Mouse (Mus musculus): ENCODE results near the gene Ppp1r2.
"Not testable (repeated sequence)": the region's sequence is repeated elsewhere in the genome, so short reads cannot be mapped to it uniquely, and the experiment has no call there.

Gene Ppp1r2

DNA sequence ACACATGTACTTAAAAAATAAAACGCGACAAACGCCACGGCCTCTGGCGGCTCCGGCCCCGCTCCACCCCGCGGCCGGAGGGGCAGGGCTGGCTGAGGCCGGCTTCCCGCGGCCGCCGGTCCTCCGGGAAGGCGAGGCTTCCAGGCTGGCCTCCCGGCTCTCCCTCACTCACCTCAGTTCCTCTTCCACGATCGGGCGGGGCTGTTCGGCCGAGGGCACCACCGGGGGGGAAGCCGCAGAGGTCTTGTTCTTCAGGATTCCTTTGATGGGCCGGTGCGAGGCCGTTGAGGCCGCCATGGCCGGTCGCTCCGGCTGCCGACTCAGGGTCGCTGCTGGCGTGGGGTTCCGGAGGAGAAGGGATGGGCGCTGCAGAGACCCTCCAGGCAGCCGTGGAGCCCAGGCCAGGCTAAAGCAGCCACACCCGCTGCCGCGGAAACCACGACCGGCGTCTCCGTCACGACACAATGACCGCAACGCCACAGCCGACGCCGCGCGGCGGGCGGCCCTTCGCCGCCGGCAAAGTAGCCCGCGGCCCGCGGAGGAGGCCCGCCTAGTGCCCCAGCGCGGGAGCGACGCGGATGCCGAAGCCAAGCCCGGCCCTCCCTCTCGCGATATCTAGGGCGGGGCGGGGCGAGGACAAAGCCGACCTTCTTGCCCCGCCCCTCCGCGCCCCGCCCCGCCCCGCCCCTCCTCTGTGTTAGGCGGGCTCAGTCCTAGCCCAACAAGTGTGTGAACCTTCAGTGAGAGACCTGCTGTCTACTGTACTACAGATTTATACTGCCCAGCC, at the start of gene Ppp1r2:
TSS of gene Ppp1r2 (minus strand) at position 604 of the 787 bp plus-strand sequence.
- in situ Hi-C loops (cut with MboI, MseI), result no loop called here

DNA sequence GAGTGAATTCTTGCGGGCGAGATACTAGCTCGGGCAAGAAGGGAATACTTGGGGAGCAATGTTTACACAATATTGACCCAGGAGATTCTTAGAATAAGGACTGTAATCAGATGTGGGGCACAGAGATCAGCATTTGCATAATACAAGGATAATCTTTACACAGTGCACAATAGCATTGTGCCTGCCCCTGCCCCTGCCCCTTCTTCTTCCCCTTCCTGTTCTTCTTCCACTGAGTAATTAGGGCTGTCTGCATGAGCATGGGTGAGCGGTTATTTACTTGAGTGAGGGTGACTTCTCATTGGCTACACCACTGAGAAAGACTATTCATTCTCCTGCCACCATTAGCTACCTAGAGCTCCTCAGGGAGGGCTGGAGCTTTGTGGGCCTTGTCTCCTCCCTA, 46.4 kb upstream of the Ppp1r2 start:
- in situ Hi-C loops (cut with MboI, MseI), result loop anchor here (10.0 kb wide), 1 partner anchor 477 kb away; no protein-coding TSS in a partner anchor

DNA sequence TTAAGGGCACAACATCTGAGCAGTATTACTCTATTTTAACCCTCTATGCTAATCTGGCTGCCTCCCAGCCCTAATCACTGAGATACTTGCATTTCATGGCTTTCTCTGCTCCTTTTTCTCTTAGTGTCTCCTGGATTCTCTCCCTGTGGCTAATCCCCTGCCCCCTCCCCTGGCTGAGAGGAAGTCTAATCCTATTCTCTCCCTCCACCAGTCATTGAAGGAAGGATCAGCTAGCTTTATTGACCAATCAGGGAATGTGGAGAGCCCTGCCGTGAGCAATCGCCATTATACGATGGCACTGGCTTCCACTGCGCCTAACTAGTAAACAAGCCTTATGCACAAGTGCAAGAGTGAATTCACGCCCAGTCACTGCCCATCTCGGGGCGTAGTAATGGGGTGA, 45.9 kb upstream of the Ppp1r2 start:
- in situ Hi-C loops (cut with MboI, MseI), result loop anchor here (10.0 kb wide), 1 partner anchor 476 kb away; no protein-coding TSS in a partner anchor

DNA sequence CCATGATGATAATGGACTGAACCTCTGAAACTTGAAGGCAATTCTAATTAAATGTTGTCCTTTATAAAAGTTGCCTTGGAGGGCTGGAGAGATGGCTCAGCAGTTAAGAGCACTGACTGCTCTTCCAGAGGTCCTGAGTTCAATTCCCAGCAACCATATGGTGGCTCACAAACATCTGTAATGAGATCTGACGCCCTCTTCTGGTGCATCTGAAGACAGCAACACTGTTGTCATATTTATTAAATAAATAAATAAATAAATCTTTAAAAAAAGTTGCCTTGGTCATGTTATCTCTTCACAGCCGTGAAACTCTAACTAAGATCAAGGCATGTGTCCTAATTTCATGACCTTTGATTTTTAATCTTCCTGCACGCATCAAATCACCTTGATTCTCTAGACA, 44.6 kb upstream of the Ppp1r2 start:
- in situ Hi-C loops (cut with MboI, MseI), result loop anchor here (10.0 kb wide), 1 partner anchor 475 kb away; no protein-coding TSS in a partner anchor

- in situ Hi-C loops (cut with MboI, MseI), result no loop called here
These were observed 44.2 kb upstream of the Ppp1r2 start for GRCm38 (mm10) chr16:31319316-31319715.

DNA sequence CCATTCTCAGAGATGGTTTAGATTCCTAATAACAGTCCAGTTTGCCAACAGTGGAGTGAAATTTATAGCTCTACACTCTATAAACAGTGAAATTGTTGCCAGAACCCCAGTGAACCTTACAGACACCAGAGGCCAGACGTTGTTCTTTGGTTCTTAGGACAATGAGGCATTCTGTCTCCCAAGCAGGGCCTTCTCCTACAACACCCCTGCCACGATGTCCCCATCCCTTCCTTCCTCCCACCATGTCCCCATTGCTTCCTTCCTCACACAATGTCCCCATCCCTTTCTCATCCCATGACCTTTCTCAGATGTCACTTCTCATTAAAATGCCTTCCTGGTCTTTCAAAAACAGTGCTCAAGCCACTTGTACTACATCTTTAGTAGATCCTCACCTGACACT, 43.3 kb upstream of the Ppp1r2 start:
- in situ Hi-C loops (cut with MboI, MseI), result no loop called here

- in situ Hi-C loops (cut with MboI, MseI), result not testable (repeated sequence)
These were observed 41.4 kb upstream of the Ppp1r2 start for GRCm38 (mm10) chr16:31316246-31317143.

GRCm38 (mm10) chr16:31315294-31315693, 40.2 kb upstream of the Ppp1r2 start:
- in situ Hi-C loops (cut with MboI, MseI), result no loop called here

- in situ Hi-C loops (cut with MboI, MseI), result no loop called here
These were observed 39.6 kb upstream of the Ppp1r2 start, which contains the start of gene Apod for GRCm38 (mm10) chr16:31314497-31315233. TSS of gene Apod (minus strand) at chr16:31314808.

GRCm38 (mm10) chr16:31313611-31314010, 38.5 kb upstream of the Ppp1r2 start:
- in situ Hi-C loops (cut with MboI, MseI), result no loop called here

DNA sequence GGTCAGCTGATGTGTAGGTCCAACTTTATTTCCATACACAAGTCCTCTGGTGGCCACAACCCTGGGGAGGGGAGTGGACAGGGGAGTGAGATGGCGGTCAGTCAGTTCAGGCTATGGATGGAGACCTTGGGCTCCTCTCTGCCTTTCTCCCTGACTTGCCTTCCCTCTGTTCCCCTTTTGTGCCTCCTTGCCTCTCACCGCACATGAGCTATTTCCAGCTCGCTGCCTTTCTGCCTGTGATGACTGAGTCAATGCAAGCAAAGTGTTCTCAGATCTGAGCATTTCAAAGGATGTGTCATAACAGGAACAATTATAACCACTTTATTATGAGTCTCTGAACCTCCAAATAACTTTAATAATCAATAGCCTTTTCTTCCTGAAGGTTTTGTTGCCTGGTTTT, 37.2 kb upstream of the Ppp1r2 start:
- in situ Hi-C loops (cut with MboI, MseI), result no loop called here

DNA sequence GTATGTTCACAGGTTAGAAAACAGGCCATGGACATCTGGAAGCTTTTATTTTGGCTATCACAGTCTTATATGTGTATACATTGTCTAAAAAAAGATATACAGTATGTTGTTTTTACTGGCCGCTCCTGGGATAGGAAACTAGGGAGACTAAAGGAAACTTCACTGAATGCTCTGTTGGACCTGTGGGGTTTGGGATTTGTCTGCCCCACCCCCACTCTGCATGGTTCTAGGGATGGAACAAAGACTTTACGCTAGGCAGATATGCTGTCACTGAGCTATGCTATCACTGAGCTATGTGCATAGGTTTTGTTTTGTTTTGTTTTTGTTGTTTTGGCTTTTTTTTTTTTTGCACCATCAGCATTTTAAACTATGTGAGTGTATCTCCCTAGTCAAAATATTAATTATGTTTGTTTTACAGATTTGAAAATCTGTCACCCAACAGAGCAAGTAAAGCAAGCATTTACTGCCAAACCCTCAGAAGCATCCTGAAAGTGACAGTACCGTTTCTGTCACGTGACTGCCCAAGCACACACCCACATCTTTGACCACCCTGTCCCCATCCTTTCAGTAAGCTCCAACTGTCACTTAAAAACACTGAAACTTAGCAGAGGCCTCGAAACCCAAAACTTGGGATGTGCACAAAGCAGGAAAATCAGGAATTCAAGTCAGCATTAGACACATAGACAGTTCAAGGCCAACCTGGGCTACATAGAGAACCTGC, 30.3 kb upstream of the Ppp1r2 start:
- in situ Hi-C loops (cut with MboI, MseI), result loop anchor here (10.0 kb wide), 1 partner anchor 161 kb away; no protein-coding TSS in a partner anchor

DNA sequence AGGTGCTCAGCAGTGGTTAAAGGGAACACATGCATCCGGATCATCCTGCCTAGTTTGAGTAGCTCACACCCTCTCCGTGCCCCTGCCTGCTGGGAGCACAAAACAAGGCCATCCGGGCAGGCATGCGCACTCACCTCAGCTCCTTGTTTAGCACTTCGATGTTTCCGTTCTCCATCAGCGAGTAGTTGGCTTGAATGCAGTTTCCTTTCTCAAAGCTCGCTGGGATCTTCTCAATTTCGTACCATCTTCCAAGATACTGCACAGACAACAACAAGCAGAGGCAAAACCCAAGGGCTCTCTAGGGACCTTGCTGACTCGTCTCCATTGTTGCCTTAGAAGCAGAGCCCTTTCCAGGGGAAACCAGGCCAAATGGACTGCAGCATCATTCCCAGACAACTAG, 28.2 kb upstream of the Ppp1r2 start:
- in situ Hi-C loops (cut with MboI, MseI), result loop anchor here (10.0 kb wide), 1 partner anchor 158 kb away; no protein-coding TSS in a partner anchor

DNA sequence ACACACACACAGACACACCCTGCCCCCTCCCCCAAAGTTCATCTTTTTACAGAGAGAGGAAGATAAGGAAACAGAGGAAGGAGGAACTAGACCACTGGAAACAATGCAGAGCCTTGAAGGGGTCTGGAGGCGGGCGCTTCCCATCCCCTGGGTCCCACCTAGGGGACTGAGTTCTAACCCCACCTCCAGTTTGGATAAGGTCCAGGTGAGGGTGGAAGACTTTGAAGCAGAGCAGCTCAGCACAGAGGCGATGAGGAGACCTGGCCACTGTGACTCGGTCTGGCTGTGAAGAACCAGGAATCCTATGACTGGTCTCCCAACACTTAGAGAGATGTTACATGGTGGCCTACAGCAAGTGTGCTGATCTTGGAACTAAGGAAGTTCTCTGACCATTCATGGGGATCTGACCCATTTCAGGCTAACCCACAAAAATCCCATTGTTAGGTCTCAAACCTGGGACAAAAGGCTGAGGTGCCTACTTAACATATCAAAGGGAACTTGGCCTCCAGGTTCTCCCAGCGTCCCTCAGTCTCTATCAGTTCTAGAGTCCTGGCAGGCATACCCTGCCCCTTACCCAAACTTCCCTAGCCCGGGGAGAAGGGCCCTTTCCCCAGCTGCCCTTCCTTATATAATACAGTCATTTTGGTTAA, 25.9 kb upstream of the Ppp1r2 start:
- in situ Hi-C loops (cut with MboI, MseI), result loop anchor here (10.0 kb wide), 1 partner anchor 156 kb away; no protein-coding TSS in a partner anchor

DNA sequence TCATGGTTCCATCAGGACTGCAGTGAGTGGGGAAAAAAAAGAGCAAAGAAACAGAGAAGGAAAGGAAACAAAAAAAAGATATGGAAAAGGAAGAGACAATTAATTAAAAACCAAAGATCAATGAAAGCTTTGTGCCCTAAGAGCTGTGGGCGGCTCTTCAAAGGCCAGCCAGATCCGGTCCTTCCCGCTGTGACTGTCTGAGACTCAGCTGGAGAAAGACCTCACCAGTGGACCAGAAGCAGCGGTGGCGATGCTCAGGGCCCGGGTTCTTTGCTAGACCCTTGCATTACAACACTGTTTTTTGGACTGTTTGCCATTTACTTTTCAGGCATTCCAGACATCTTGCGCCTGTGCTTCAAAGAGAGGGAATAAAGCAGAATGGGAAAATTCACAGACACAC, 25.4 kb upstream of the Ppp1r2 start:
- in situ Hi-C loops (cut with MboI, MseI), result loop anchor here (10.0 kb wide), 1 partner anchor 156 kb away; no protein-coding TSS in a partner anchor

GRCm38 (mm10) chr16:31299960-31300353, 24.9 kb upstream of the Ppp1r2 start:
- in situ Hi-C loops (cut with MboI, MseI), result loop anchor here (10.0 kb wide), 1 partner anchor 155 kb away; no protein-coding TSS in a partner anchor

DNA sequence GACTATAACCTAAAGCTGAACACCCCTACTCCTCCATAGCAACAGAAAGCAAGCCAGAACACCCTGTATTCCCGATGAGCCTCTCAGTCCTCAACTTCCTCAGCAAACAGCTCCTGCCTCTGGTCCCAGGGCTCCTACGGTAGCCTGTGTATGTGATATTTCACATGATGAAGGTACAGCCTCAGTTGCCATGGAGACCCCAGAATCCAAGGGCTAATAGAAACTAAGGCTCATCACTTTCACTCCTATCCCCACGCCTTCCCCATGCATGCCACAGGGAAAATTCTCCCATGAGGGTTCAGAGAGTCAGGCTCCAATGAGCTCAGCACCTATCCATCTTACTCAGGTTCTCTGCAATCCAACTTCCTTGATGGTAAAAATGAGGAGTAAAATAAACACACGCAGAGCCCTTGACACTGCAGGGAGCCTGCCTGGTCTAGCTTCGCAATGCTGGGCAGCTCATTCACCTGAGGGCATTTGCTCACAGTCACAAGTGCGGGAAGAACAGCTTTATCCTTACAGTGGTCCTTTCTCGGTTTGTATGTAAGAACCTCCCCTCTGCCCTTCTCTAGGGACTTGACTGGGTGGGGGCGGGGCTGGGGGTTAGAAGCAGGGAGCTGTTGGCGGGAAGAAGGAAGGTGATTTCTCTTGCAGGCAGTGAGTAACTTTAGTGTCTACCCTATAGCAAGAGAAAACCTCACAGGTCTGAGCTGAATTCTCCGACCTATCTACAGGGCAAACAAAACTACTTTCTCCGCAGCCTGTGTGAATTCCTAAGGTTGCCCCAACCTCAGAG, 24.3 kb upstream of the Ppp1r2 start:
- in situ Hi-C loops (cut with MboI, MseI), result no loop called here

DNA sequence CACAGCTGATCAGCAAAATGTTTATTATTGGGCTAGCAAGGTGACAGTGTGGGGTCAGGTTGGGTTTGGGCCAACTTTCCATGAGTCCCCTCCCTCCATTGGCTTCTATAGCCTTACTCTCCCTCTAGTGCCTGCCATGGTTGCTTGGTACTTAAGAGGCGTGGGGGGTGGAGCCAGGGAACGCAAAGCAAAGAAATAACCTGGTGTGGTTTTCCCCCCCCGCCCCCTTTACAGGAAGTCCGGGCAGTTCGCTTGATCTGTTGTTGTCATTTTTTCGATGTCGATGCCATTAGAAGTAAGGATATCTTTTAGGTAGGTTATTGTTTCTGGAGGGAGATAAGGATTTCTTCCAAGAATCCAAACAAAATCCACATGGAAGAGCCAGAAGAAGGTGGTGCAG, 22.0 kb upstream of the Ppp1r2 start:
- in situ Hi-C loops (cut with MboI, MseI), result no loop called here

DNA sequence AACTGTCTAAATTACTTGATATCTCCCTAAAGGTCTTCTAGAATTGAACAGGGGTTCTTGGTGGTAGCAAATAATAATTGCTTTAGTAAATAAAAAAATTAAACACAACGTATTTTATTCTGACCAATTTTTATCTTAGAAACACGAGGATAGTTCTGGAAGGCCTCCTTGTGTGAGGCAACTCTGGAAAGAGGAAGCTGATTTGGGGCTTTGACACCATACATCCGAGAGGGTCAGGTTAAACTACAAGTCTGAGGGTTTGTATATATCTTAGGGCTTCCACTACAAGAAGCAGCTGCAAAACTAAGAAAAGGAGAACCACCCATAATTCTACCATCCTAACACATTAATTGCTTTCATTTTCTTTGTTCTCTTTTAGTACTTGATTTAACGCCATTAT, 18.7 kb upstream of the Ppp1r2 start:
- in situ Hi-C loops (cut with MboI, MseI), result no loop called here

Measured in T-helper 2 cell (primary cell).